Comparison of ENCODE assay signal across 17 mouse cellular contexts in the genomic region with DNA sequence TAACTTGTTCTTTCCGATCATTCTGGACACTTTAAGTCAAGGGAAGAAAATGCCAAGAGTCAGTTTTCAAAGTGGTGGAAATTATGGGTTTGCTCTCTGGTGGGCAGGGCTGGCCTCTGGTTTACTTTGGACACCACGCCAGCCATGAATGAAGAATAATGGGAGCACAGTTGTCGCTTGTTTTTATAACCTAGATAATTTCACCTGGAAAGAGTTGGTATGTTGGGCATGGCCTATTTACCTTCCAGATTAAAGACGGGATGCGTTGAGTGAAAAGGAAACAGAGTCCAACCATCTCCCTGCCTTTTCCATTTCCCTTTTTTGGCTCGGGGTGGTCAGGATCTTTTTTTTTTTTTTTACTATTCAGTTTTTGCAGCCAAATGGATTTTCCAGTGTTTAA.
"Had no signal": no experiment of that assay in that cellular context is flagged by ENCODE, and none has a peak within 500 bp of the region (broad histone marks: within the 10 kb centered on the region; RNA-seq: fewer than 3 reads in every experiment).

No protein-coding gene starts in this region.

- H3K4me3 ChIP-seq: lung, embryonic 15.5 days; megakaryocyte, embryonic 14.5 days; midbrain, embryonic 12.5 days; midbrain, embryonic 15.5 days; neural tube, embryonic 12.5 days; stomach, embryonic 15.5 days had no signal

- H3K27ac ChIP-seq: lung, embryonic 15.5 days; macrophage; midbrain, embryonic 12.5 days; midbrain, embryonic 15.5 days; neural tube, embryonic 12.5 days; stomach, embryonic 15.5 days; stomach, postnatal 0 days had no signal

- H3K4me1 ChIP-seq: midbrain, embryonic 12.5 days; midbrain, embryonic 15.5 days; neural tube, embryonic 12.5 days; stomach, embryonic 15.5 days had no signal

- H3K4me2 ChIP-seq: lung, embryonic 15.5 days; midbrain, embryonic 12.5 days; midbrain, embryonic 15.5 days; neural tube, embryonic 12.5 days; stomach, embryonic 15.5 days had no signal

- H3K27me3 ChIP-seq: lung, embryonic 15.5 days; megakaryocyte, embryonic 14.5 days; midbrain, embryonic 12.5 days; midbrain, embryonic 15.5 days; neural tube, embryonic 12.5 days; stomach, embryonic 15.5 days had no signal

- H3K9me3 ChIP-seq: midbrain, embryonic 15.5 days; stomach, embryonic 15.5 days had no signal

- DNase-seq: liver, postnatal 0 days; lung, adult 2 months; lung, postnatal 14 days; lung, postnatal 36 days; right cerebral cortex, postnatal 14 days; thymus, adult 2 months; thymus, postnatal 25 days; thymus, postnatal 4 days had no signal

- H3K36me3 ChIP-seq: lung, embryonic 15.5 days; midbrain, embryonic 12.5 days; midbrain, embryonic 15.5 days; neural tube, embryonic 12.5 days; stomach, embryonic 15.5 days had no signal

- H3K9ac ChIP-seq: liver, postnatal 0 days; lung, embryonic 15.5 days; midbrain, embryonic 12.5 days; midbrain, embryonic 15.5 days; neural tube, embryonic 12.5 days; stomach, embryonic 15.5 days had no signal

- ATAC-seq: liver, postnatal 0 days; lung, postnatal 0 days; midbrain, embryonic 15.5 days had no signal
